Mouse (Mus musculus): ENCODE data around the gene Umodl1.

Gene Umodl1

GRCm38 (mm10) chr17:31039626-31040025 is 85.2 kb downstream of the Umodl1 start:
- DNase-seq: no peak

GRCm38 (mm10) chr17:31040421-31040820 is 86.0 kb downstream of the Umodl1 start:
- DNase-seq: no peak

GRCm38 (mm10) chr17:31042751-31043150 is 88.3 kb downstream of the Umodl1 start:
- no peak for DNase-seq

GRCm38 (mm10) chr17:31057151-31057890 is 102.9 kb downstream of the Umodl1 start, which contains the start of gene Abcg1:
TSS of gene Abcg1 (plus strand) at chr17:31057675.
- peak; percentile 79 for DNase-seq

- peak; percentile 76 for DNase-seq
Measured at GRCm38 (mm10) chr17:31057891-31058744, 103.7 kb downstream of the Umodl1 start.

- DNase-seq: peak; percentile 79
Measured at GRCm38 (mm10) chr17:31058745-31059085, 104.3 kb downstream of the Umodl1 start.

GRCm38 (mm10) chr17:31060196-31060587 is 105.8 kb downstream of the Umodl1 start:
- DNase-seq: no peak

All from cerebellum, adult 8-10 months (tissue).